Mouse (Mus musculus): ENCODE data around the gene Ptbp1.

DNA sequence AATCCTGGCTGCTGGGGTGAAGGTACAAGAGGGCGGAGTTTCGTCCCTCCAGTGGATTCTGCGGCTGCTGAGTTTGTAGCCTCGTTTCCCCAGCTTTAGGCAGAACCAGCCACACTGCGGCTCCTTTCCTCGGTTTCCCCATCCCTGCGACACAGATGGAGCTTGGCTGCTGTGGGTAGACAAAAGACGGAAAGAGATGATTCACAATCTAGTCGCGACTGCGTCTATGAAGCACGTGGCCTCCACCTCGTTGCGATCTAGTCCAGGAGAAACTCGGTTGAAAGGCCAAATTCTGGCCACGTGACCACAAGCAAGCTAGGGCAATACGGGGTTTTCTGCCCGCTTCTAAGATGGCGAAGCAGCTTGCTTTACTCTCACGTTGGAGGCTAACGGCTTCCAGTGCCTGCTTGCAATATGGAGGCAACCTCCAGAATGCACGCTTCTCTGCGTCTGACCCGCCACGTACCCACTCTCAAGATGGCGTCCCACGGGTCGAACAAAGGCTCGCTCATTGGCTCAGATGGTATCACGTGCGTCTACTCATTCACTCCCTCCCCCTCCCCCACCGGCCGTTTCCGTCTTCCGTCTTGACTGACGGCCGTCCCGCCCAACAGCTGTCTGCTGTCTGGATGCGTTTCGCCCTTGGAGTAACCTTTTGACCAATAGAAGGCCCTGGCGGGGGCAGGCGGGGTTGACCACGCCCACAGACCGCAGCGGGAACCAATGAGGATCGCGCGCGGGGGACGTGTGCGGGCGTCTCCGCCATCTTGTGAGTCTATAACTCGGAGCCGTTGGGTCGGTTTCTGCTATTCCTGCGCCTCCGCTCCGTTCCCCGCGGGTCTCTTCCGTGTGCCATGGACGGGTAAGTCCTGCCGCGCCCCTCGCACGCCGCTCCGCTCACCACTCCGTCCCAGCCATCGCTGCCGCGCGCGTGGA lies at the start of gene Ptbp1:
- TF ChIP-seq CTCF (IDR thresholded peaks at IDR 0.05; ENCODE audit: low read depth, low read length) (no peak), EP300 (IDR thresholded peaks at IDR 0.05; ENCODE audit: insufficient read depth, low read depth, low read length) (no peak), POLR2A (IDR thresholded peaks at IDR 0.05; ENCODE audit: insufficient read depth, low read length) (no peak)
